Mouse (Mus musculus) embryonic facial prominence, embryonic 12.5 days (tissue): ENCODE results near the gene Git2. TPM values are rescaled to one million over a fixed set of nuclear protein-coding genes. Genes with fewer than 3 reads are reported as not detected.

Experiments used
- ATAC-seq: fragments of 200-750 bp; cut with Nextera tagmentation; 2 replicates; pipeline ENCODE4 v1.8.0; 2017; ENCODE audit not compliant: insufficient number of reproducible peaks, insufficient read depth, low FRiP score, low TSS enrichment
- H3K27ac ChIP-seq: fragments of 300-500 bp; sonication (generic); 2 replicates; pipeline ENCODE4 v1.5.1; 2016; ENCODE audit warnings: mild to moderate bottlenecking
- H3K27me3 ChIP-seq: fragments of 300-500 bp; sonication (generic); 2 replicates; pipeline ENCODE4 v1.6.1; 2016; ENCODE audit warnings: mild to moderate bottlenecking, moderate library complexity
- H3K36me3 ChIP-seq: fragments of 300-500 bp; sonication (generic); 2 replicates; pipeline ENCODE4 v1.6.1; 2016; ENCODE audit warnings: mild to moderate bottlenecking
- H3K4me1 ChIP-seq: fragments of 300-500 bp; sonication (generic); 2 replicates; pipeline ENCODE4 v1.6.1; 2016
- H3K4me2 ChIP-seq: fragments of 300-500 bp; sonication (generic); replicated peaks from 2 replicates; pipeline ENCODE4 v1.6.1; 2016; ENCODE audit warnings: mild to moderate bottlenecking, moderate library complexity
- H3K4me3 ChIP-seq: fragments of 300-500 bp; sonication (generic); 2 replicates; pipeline ENCODE4 v1.5.1; 2016; ENCODE audit warnings: mild to moderate bottlenecking
- H3K9ac ChIP-seq: fragments of 300-500 bp; sonication (generic); 2 replicates; pipeline ENCODE4 v1.6.1; 2016; ENCODE audit warnings: mild to moderate bottlenecking, moderate library complexity
- H3K9me3 ChIP-seq: fragments of 300-500 bp; sonication (generic); 2 replicates; pipeline ENCODE4 v1.6.1; 2016; ENCODE audit warnings: mild to moderate bottlenecking, moderate library complexity
- WGBS: fragments of 180-500 bp; shearing (Covaris S2); methylation state at CpG from one replicate; pipeline ENCODE4 v1.1.7; 2016; 5-methylcytosine and 5-hydroxymethylcytosine counted together
- polyA plus RNA-seq: library from polyadenylated mRNA; unstranded; fragments of >200 nt; fragmentation: Nextera tagmentation; extraction: Ambion mirVana; gene quantifications from 2 replicates; pipeline ENCODE4 v1.2.1, GENCODE M21; 2016

Git2 gene
- polyA plus RNA-seq, 1 experiment from 2014 or later, result 48.2 TPM

- Histone ChIP-seq H3K4me3 (peak within 1 kb of the TSS; percentile 99), H3K4me2 (peak within 1 kb of the TSS; percentile 73), H3K27me3 (no peaks in the 10 kb centered on the region), H3K27ac (peak within 1 kb of the TSS; percentile 92), H3K9ac (peak within 1 kb of the TSS; percentile 97), H3K4me1 (peaks cover 18% of the 10 kb centered on the region), H3K36me3 (no peaks in the 10 kb centered on the region), H3K9me3 (no peaks in the 10 kb centered on the region)
- ATAC-seq, result peak; percentile 81
- under 1% methylated on average over 55 of the region's 73 CpGs for WGBS
These were observed 790 bp downstream of the Git2 start, which contains the start of gene Ankrd13a for GRCm38 (mm10) chr5:114774403-114775051. Ankrd13a (plus strand) TSS chr5:114774677.

GRCm38 (mm10) chr5:114773780-114774179 lies 1.5 kb downstream of the Git2 start:
- no peak for ATAC-seq
- Histone ChIP-seq H3K9me3 (no peaks in the 10 kb centered on the region), H3K4me1 (peaks cover 18% of the 10 kb centered on the region), H3K36me3 (no peaks in the 10 kb centered on the region), H3K4me2 (peak overlapping the region; percentile 73), H3K27me3 (no peaks in the 10 kb centered on the region), H3K9ac (peak overlapping the region; percentile 97), H3K4me3 (peak overlapping the region; percentile 99), H3K27ac (peak overlapping the region; percentile 92)
- 1% methylated on average over 11 of the region's 11 CpGs for WGBS

- ATAC-seq, result peak; percentile 81
- Histone ChIP-seq H3K27ac (peak overlapping the region; percentile 92), H3K9ac (peak overlapping the region; percentile 97), H3K27me3 (no peaks in the 10 kb centered on the region), H3K4me1 (peaks cover 18% of the 10 kb centered on the region), H3K4me2 (peak overlapping the region; percentile 73), H3K4me3 (peak overlapping the region; percentile 99), H3K36me3 (no peaks in the 10 kb centered on the region), H3K9me3 (no peaks in the 10 kb centered on the region)
- WGBS, result under 1% methylated on average over 41 of the region's 52 CpGs
These were observed 2.1 kb downstream of the Git2 start for GRCm38 (mm10) chr5:114773211-114773710.

GRCm38 (mm10) chr5:114772456-114773203 lies 2.7 kb downstream of the Git2 start:
- Histone ChIP-seq H3K9ac (peak overlapping the region; percentile 97), H3K4me3 (peak overlapping the region; percentile 99), H3K9me3 (no peaks in the 10 kb centered on the region), H3K27me3 (no peaks in the 10 kb centered on the region), H3K4me2 (peak overlapping the region; percentile 73), H3K27ac (peak overlapping the region; percentile 92), H3K36me3 (no peaks in the 10 kb centered on the region), H3K4me1 (peaks cover 18% of the 10 kb centered on the region)
- ATAC-seq, result peak; percentile 49
- 3% methylated on average over 23 of the region's 57 CpGs for WGBS

- H3K4me2 ChIP-seq, result peak overlapping the region; percentile 73
- H3K4me3 ChIP-seq, result 0 out of 2 replicates have a peak overlapping the region, but pooled peaks have one; percentile 99
- H3K27ac ChIP-seq, result no peak overlapping the region
- no peaks in the 10 kb centered on the region for H3K9me3 ChIP-seq
- no peaks in the 10 kb centered on the region for H3K36me3 ChIP-seq
- 74% methylated on average over 8 of the region's 8 CpGs for WGBS
- H3K4me1 ChIP-seq, result peaks cover 18% of the 10 kb centered on the region
- no peaks in the 10 kb centered on the region for H3K27me3 ChIP-seq
- no peak for ATAC-seq
- H3K9ac ChIP-seq, result no peak overlapping the region
These were observed 3.5 kb downstream of the Git2 start for GRCm38 (mm10) chr5:114771796-114772195.

- Histone ChIP-seq H3K4me3 (no peak overlapping the region), H3K36me3 (peaks cover 16% of the 10 kb centered on the region), H3K9ac (no peak overlapping the region), H3K4me1 (peaks cover 11% of the 10 kb centered on the region), H3K9me3 (no peaks in the 10 kb centered on the region), H3K27ac (no peak overlapping the region), H3K4me2 (no peak overlapping the region), H3K27me3 (no peaks in the 10 kb centered on the region)
- no peak for ATAC-seq
- 91% methylated on average over 8 of the region's 8 CpGs for WGBS
These were observed 5.5 kb downstream of the Git2 start for GRCm38 (mm10) chr5:114769786-114770185.

- ATAC-seq, result no peak
- 84% methylated on average over 7 of the region's 7 CpGs for WGBS
- Histone ChIP-seq H3K9ac (no peak overlapping the region), H3K9me3 (no peaks in the 10 kb centered on the region), H3K27me3 (no peaks in the 10 kb centered on the region), H3K4me3 (no peak overlapping the region), H3K4me1 (peaks cover 7% of the 10 kb centered on the region), H3K36me3 (peaks cover 41% of the 10 kb centered on the region), H3K27ac (no peak overlapping the region), H3K4me2 (no peak overlapping the region)
These were observed 8.1 kb downstream of the Git2 start for GRCm38 (mm10) chr5:114767185-114767584.

GRCm38 (mm10) chr5:114766686-114767085 lies 8.6 kb downstream of the Git2 start:
- ATAC-seq, result no peak
- no peaks in the 10 kb centered on the region for H3K9me3 ChIP-seq
- no peak overlapping the region for H3K27ac ChIP-seq
- no peaks in the 10 kb centered on the region for H3K27me3 ChIP-seq
- 95% methylated on average over 8 of the region's 8 CpGs for WGBS
- H3K9ac ChIP-seq, result no peak overlapping the region
- peaks cover 43% of the 10 kb centered on the region for H3K36me3 ChIP-seq
- H3K4me3 ChIP-seq, result no peak overlapping the region
- no peak overlapping the region for H3K4me2 ChIP-seq
- H3K4me1 ChIP-seq, result peaks cover 2% of the 10 kb centered on the region; the same call in 1 of the 2 replicates

- H3K4me2 ChIP-seq, result no peak overlapping the region
- H3K4me1 ChIP-seq, result no peaks in the 10 kb centered on the region
- WGBS, result 91% methylated on average over 18 of the region's 18 CpGs
- ATAC-seq, result no peak
- H3K27me3 ChIP-seq, result no peaks in the 10 kb centered on the region
- H3K4me3 ChIP-seq, result no peak overlapping the region
- peaks cover 54% of the 10 kb centered on the region for H3K36me3 ChIP-seq
- no peaks in the 10 kb centered on the region for H3K9me3 ChIP-seq
- no peak overlapping the region for H3K27ac ChIP-seq
- no peak overlapping the region for H3K9ac ChIP-seq
These were observed 10.2 kb downstream of the Git2 start for GRCm38 (mm10) chr5:114764812-114765735.

GRCm38 (mm10) chr5:114761980-114762379 lies 13.3 kb downstream of the Git2 start:
- Histone ChIP-seq H3K4me1 (no peaks in the 10 kb centered on the region), H3K27me3 (no peaks in the 10 kb centered on the region), H3K27ac (no peak overlapping the region), H3K9me3 (no peaks in the 10 kb centered on the region), H3K9ac (no peak overlapping the region), H3K4me2 (no peak overlapping the region), H3K4me3 (no peak overlapping the region), H3K36me3 (peaks cover 61% of the 10 kb centered on the region)
- WGBS, result 79% methylated on average over 8 of the region's 8 CpGs
- no peak for ATAC-seq

- H3K4me1 ChIP-seq, result no peaks in the 10 kb centered on the region
- H3K27me3 ChIP-seq, result no peaks in the 10 kb centered on the region
- no peak overlapping the region for H3K4me3 ChIP-seq
- H3K9me3 ChIP-seq, result no peaks in the 10 kb centered on the region
- no peak overlapping the region for H3K9ac ChIP-seq
- WGBS, result 92% methylated on average over 5 of the region's 5 CpGs
- H3K36me3 ChIP-seq, result peaks cover 57% of the 10 kb centered on the region
- no peak overlapping the region for H3K4me2 ChIP-seq
- no peak overlapping the region for H3K27ac ChIP-seq
- no peak for ATAC-seq
These were observed 15.7 kb downstream of the Git2 start for GRCm38 (mm10) chr5:114759536-114760090.
